Mouse (Mus musculus) small intestine, adult 2 months (tissue): ENCODE data around the gene Csnk1g1.

Source experiments
- CTCF ChIP-seq: fragments of 200-500 bp; IDR thresholded peaks from 2 replicates; pipeline ENCODE4 v1.5.1; 2012; ENCODE audit warnings: low read depth, mild to moderate bottlenecking, control low read depth, inconsistent platforms, low read length, moderate library complexity, mixed read lengths; ENCODE audit not compliant: insufficient replicate concordance, insufficient read length; ENCODE audit errors: extremely low read depth
- POLR2A ChIP-seq: fragments of 200-500 bp; IDR thresholded peaks from 2 replicates; pipeline ENCODE4 v1.6.1; 2012; ENCODE audit warnings: low read depth, mild to moderate bottlenecking, control low read depth, inconsistent platforms, low read length, moderate library complexity

- TF ChIP-seq CTCF (no peak), POLR2A (no peak)
These were observed 159.3 kb downstream of the Csnk1g1 start for GRCm38 (mm10) chr9:66068056-66068455.
